In genomic region chr4:39527492-39527891, GRCm38 (mm10) we compare ENCODE assay signal across 27 mouse cellular contexts.
"Had no signal": no experiment of that assay in that cellular context is flagged by ENCODE, and none has a peak within 500 bp of the region (broad histone marks: within the 10 kb centered on the region; RNA-seq: fewer than 3 reads in every experiment).

No protein-coding gene starts in this region.

- H3K9me3 ChIP-seq: heart, embryonic 13.5 days; heart, embryonic 15.5 days; hindbrain, embryonic 13.5 days; hindbrain, embryonic 15.5 days; kidney, embryonic 15.5 days; limb, embryonic 13.5 days; limb, embryonic 15.5 days; liver, embryonic 12.5 days had no signal

- DNase-seq: gastrocnemius, postnatal 14 days; gastrocnemius, postnatal 36 days; heart, adult 11 months; heart, adult 2 months; heart, postnatal 14 days; heart, postnatal 36 days; kidney, adult 11 months; kidney, adult 2 months; kidney, adult 9 months; kidney, postnatal 14 days; kidney, postnatal 36 days; layer of hippocampus, adult 9-11 months; layer of hippocampus, postnatal 36 days; left cerebral cortex, postnatal 4 days had no signal

- ATAC-seq: hindbrain, postnatal 0 days; intestine, embryonic 16.5 days; liver, embryonic 12.5 days had no signal

- H3K4me2 ChIP-seq: heart, embryonic 11.5 days; heart, embryonic 13.5 days; heart, embryonic 15.5 days; hindbrain, embryonic 13.5 days; hindbrain, embryonic 15.5 days; kidney, embryonic 15.5 days; limb, embryonic 13.5 days; limb, embryonic 15.5 days; liver, embryonic 12.5 days had no signal

- H3K9ac ChIP-seq: heart, embryonic 13.5 days; heart, embryonic 15.5 days; hindbrain, embryonic 13.5 days; hindbrain, embryonic 15.5 days; kidney, embryonic 15.5 days; limb, embryonic 13.5 days; limb, embryonic 15.5 days; liver, embryonic 12.5 days; liver, embryonic 14.5 days had no signal

- H3K27me3 ChIP-seq: heart, embryonic 13.5 days; heart, embryonic 15.5 days; hindbrain, embryonic 13.5 days; hindbrain, embryonic 15.5 days; kidney, embryonic 15.5 days; limb, embryonic 13.5 days; limb, embryonic 15.5 days; liver, embryonic 12.5 days had no signal

- H3K36me3 ChIP-seq: heart, embryonic 13.5 days; heart, embryonic 15.5 days; hindbrain, embryonic 13.5 days; hindbrain, embryonic 15.5 days; kidney, embryonic 15.5 days; limb, embryonic 13.5 days; limb, embryonic 15.5 days; liver, embryonic 12.5 days had no signal

- H3K4me1 ChIP-seq: heart, embryonic 13.5 days; heart, embryonic 15.5 days; hindbrain, embryonic 13.5 days; hindbrain, embryonic 15.5 days; kidney, embryonic 15.5 days; limb, embryonic 13.5 days; limb, embryonic 15.5 days; liver, embryonic 12.5 days had no signal

- H3K27ac ChIP-seq: heart, adult 2 months; heart, embryonic 13.5 days; heart, embryonic 15.5 days; hindbrain, embryonic 13.5 days; hindbrain, embryonic 15.5 days; hindbrain, postnatal 0 days; kidney, embryonic 15.5 days; kidney, postnatal 0 days; limb, embryonic 13.5 days; limb, embryonic 15.5 days; liver, embryonic 12.5 days; liver, embryonic 14.5 days had no signal

- H3K4me3 ChIP-seq: heart, adult 2 months; heart, embryonic 13.5 days; heart, embryonic 15.5 days; hindbrain, embryonic 13.5 days; hindbrain, embryonic 15.5 days; kidney, embryonic 15.5 days; limb, embryonic 13.5 days; limb, embryonic 15.5 days; liver, embryonic 12.5 days had no signal
